Mouse (Mus musculus) ES-Bruce4 (cell line): ENCODE measurements around the gene Cyp26b1.

Source experiments
- CTCF ChIP-seq: IDR thresholded peaks from one replicate; pipeline ENCODE4 v1.8.1; 2011; ENCODE audit warnings: low read depth, low read length
- POLR2A ChIP-seq: IDR thresholded peaks from one replicate; pipeline ENCODE4 v1.8.1; 2011; ENCODE audit warnings: low read length; ENCODE audit not compliant: insufficient read depth

- TF ChIP-seq CTCF (no peak), POLR2A (no peak)
Observed at GRCm38 (mm10) chr6:84567696-84568095, 26.0 kb downstream of the Cyp26b1 start.
